8 mouse cellular contexts compared by ENCODE assay signal in genomic region chr11:50546456-50547144, GRCm38 (mm10). TPM values are rescaled to one million over a fixed set of nuclear protein-coding genes. Genes with fewer than 3 reads are reported as not detected.
A peak's percentile ranks its signal among the peaks of the same experiment; 100 is the strongest.
DNase-seq lines count a peak whose midpoint lies in the region.

No protein-coding gene starts in this region.

- intact Hi-C loops in gastrocnemius, postnatal 14 days (cut with DNase I; ENCODE audit: low total_unique reads) = no loop called here
- intact Hi-C loops in heart, postnatal 10 days (cut with DNase I) = no loop called here
- intact Hi-C loops in left cerebral cortex, postnatal 4 days (cut with DNase I) = no loop called here

- DNase-seq in gastrocnemius, postnatal 14 days = peak; percentile 19
- DNase-seq in gastrocnemius, postnatal 4 days (ENCODE audit: low spot score in 2 of 2) = no peak
- peak; percentile 68 for DNase-seq in brain, adult 2 months (ENCODE audit: low read depth, low spot score)
- DNase-seq in heart, postnatal 10 days = peak; percentile 32 to 33
- DNase-seq in left cerebral cortex, postnatal 4 days = peak; percentile 51
- DNase-seq in spleen, postnatal 14 days (ENCODE audit: low spot score in 2 of 2) = no peak
- no peak for DNase-seq in T-cell, adult 2 months (ENCODE audit: low spot score)
- no peak for DNase-seq in embryo, embryonic 10.5 days (ENCODE audit: low spot score)

RNA-seq across cellular contexts. Expression of gene Adamts2, which starts 55.3 kb away (rescaled TPM):
- 10 to 100 TPM; 19.0 to 26.6 TPM for total RNA-seq in gastrocnemius, postnatal 14 days (2021)
- 10 to 100 TPM; 38.0 to 42.3 TPM for total RNA-seq in gastrocnemius, postnatal 4 days (2021)
- total RNA-seq in heart, postnatal 10 days (2021) = 10 to 100 TPM; 36.1 to 40.3 TPM
- total RNA-seq in left cerebral cortex, postnatal 4 days (2021) = 10 to 100 TPM in 1 of 2 experiments, 1 to 10 TPM in 1; 9.6 to 10.2 TPM

Comparison
In these comparisons a context has a peak if more than half of its experiments do, and no peak if none do; other contexts are left out.
1. DNase-seq: peak in gastrocnemius, postnatal 14 days (single experiment), brain, adult 2 months (single experiment), heart, postnatal 10 days (2 of 2) and left cerebral cortex, postnatal 4 days (single experiment); none in gastrocnemius, postnatal 4 days (0 of 2), spleen, postnatal 14 days (0 of 2), T-cell, adult 2 months (single experiment) and embryo, embryonic 10.5 days (single experiment).